Mouse (Mus musculus) spleen, postnatal 10 days (tissue): Measurements from ENCODE around the gene Cpxm1.

ENCODE experiments used
- DNase-seq, 2 experiments: peaks; one replicate each; pipeline ENCODE4 v3.0.0; 2021 to 2022; ENCODE audit warnings: low spot score in 2 of 2

Gene Cpxm1

GRCm38 (mm10) chr2:130397186-130397985, at the start of gene Cpxm1:
Gene Cpxm1, minus strand, starts transcription at chr2:130397574.
- no peak for DNase-seq

GRCm38 (mm10) chr2:130442162-130442561, 44.8 kb upstream of the Cpxm1 start:
- peak; percentile 33 to 71 for DNase-seq

GRCm38 (mm10) chr2:130439840-130440480, 42.6 kb upstream of the Cpxm1 start:
- DNase-seq: peak in 1 of 2 experiments; percentile 25

- DNase-seq: peak in 1 of 2 experiments; percentile 17
These were observed 41.5 kb upstream of the Cpxm1 start for GRCm38 (mm10) chr2:130438861-130439260.

GRCm38 (mm10) chr2:130436769-130437168, 39.4 kb upstream of the Cpxm1 start:
- DNase-seq: no peak

GRCm38 (mm10) chr2:130433152-130433551, 35.8 kb upstream of the Cpxm1 start:
- DNase-seq: peak in 1 of 2 experiments; percentile 52

- DNase-seq: no peak
These were observed 34.8 kb upstream of the Cpxm1 start for GRCm38 (mm10) chr2:130432157-130432556.

- DNase-seq: no peak
These were observed 33.1 kb upstream of the Cpxm1 start for GRCm38 (mm10) chr2:130430484-130430883.

- no peak for DNase-seq
These were observed 32.5 kb upstream of the Cpxm1 start for GRCm38 (mm10) chr2:130429851-130430250.

GRCm38 (mm10) chr2:130425112-130425511, 27.7 kb upstream of the Cpxm1 start:
- no peak for DNase-seq

GRCm38 (mm10) chr2:130424126-130424853, 26.9 kb upstream of the Cpxm1 start, which contains the start of the genes Vps16 and Pced1a:
Gene Vps16, plus strand, starts transcription at chr2:130424339.
Gene Pced1a, minus strand, starts transcription at chr2:130424701.
- peak; percentile 91 to 94 for DNase-seq

GRCm38 (mm10) chr2:130423397-130424125, 26.2 kb upstream of the Cpxm1 start:
- DNase-seq: peak in 1 of 2 experiments; percentile 84

- no peak for DNase-seq
These were observed 24.6 kb upstream of the Cpxm1 start for GRCm38 (mm10) chr2:130421781-130422620.

- no peak for DNase-seq
These were observed 16.9 kb upstream of the Cpxm1 start for GRCm38 (mm10) chr2:130414094-130414856.

- DNase-seq: no peak
These were observed 15.4 kb upstream of the Cpxm1 start for GRCm38 (mm10) chr2:130412775-130413174.

- DNase-seq: peak; percentile 62 to 83
These were observed 14.5 kb upstream of the Cpxm1 start for GRCm38 (mm10) chr2:130411558-130412495.

- no peak for DNase-seq
These were observed 10.8 kb upstream of the Cpxm1 start for GRCm38 (mm10) chr2:130408194-130408593.

- no peak for DNase-seq
These were observed 8.8 kb upstream of the Cpxm1 start, which contains the start of gene Tmem239 for GRCm38 (mm10) chr2:130406178-130406577. Gene Tmem239, plus strand, starts transcription at chr2:130406478.

- no peak for DNase-seq
These were observed 7.6 kb upstream of the Cpxm1 start, which contains the start of the genes Gm28372 and 1700020A23Rik for GRCm38 (mm10) chr2:130404939-130405338. Gene Gm28372, plus strand, starts transcription at chr2:130405239. Gene 1700020A23Rik, plus strand, starts transcription at chr2:130405259.
